Mouse (Mus musculus): ENCODE measurements around the gene Vps26b.
A peak's percentile ranks its signal among the peaks of the same experiment; 100 is the strongest.

The Vps26b gene

DNA sequence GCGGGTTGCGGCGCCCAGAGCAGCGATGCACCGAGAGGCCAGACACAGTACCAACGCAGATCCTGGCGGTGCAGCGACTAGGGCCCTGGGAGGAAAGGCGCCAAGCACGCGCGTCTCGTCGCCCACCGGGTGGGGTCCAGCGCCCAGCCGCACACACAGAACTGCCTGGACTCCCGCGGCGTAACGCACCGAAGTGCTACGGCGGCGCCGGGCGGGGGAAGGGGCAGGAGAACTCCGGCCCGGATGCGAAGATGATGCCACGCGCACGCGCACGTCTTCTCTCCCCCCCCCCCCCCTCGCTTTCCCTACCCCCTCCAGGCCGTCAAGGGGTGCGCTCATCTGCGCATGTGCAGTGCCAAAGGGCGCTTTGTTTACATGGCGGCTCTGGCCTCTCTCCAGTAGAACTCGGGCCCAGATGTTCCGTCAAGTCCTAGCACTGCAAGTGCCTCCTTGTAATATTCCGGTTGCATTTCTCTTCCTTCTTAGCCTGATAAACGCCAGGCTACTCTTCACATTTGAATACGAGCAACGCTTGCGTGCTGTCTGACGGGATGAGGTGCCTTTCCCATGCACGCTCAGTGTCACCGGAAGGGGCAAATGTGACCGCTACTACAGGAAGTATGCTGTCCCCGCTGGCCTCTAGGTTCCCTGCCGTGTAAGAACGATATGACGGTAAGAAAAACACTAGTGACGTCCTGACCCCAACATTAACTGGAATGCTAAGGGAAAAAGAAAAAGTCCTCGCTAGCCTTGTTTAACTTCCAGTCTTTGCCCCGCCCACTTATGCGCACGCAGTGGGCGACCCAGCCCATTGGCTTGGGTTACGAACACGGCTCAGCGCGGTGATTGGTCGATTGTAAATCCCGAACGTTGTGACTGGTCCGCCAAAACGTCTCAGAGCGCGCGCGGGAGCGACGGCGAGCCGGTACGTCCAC is at the start of gene Vps26b, which contains the start of gene Ncapd3:
Gene Vps26b, minus strand, starts transcription at position 238 of the 935 bp plus-strand sequence.
Gene Ncapd3, plus strand, starts transcription at position 348 of the 935 bp plus-strand sequence.
- peak; percentile 97 for DNase-seq (ENCODE audit: low read depth)

DNA sequence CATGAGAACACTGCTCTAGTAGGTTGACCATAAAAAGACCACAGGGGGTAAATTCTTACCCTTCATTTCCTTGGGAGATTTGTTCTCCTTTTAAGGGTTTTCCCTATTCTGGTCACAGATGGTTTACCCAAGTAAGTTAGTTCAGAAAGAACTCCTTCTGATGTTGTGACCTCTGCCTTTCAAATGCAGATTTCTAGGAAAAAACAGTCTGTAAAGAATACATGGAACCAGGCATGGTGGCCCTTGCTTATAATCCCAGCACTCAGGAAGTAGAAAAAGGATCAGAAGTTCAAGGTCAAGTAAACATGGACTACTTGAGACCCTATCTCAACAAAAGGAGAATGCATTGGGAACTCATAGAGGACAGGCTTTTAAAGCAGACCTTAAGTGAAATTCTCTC is 45.9 kb upstream of the Vps26b start:
- DNase-seq (ENCODE audit: low read depth) = no peak

DNA sequence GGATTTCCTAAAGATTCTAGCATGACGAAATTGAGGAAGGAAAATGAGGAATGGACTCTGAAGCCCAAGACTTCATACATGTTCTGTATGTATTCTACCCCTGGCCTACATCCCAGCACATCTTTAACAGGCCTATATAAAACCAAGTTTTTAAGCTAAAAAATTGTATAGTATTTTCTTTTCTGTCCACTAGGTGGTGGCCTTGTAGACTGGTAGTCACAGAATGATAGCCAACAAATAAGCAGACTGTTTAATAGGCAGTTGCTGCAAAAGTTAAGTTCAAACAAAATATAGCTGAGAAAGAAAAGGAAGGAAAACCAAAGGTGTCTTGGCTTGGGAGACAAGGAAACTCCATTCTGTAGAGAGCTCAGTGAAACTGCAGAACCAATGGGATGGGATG is 44.8 kb upstream of the Vps26b start:
- DNase-seq (ENCODE audit: low read depth) = peak; percentile 42

DNA sequence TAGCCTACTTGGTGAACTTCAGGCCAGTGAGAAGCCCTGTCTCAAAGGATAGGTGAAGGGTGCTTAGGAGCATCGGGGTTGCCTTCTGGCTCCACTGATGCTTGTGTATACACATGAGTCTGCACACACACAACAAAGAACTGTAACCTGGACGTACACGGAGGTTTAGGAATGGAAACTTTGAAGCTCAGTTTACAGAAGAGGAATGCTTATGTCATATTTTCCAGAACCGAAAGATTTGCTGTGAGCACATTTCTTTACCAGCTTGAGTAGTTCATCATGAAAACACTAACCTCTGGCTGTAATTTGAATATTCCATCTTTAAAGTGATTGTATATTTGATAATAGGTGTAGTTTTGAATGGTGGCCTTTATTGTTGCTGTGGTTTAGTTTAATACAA is 41.0 kb upstream of the Vps26b start:
- DNase-seq (ENCODE audit: low read depth) = no peak

DNA sequence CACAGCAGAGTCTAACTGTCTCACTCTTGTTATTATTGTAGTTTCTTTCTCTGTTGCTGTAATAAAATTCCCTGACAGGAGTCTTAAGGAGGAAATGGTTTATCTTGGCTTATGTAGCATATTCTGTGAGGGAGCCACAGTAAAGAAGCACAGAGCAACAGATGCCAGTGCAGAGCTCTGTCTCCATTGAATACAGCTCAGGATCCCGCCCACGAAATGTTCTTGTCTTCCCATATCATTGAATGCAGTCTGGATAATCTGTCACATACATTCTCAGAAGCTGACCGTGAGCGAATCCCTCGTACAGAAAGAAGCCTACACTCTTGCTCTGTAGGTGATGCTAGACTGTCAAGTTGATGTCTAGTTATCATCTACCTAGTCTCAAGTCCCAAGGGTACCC is 28.5 kb upstream of the Vps26b start:
- no peak for DNase-seq (ENCODE audit: low read depth)

DNA sequence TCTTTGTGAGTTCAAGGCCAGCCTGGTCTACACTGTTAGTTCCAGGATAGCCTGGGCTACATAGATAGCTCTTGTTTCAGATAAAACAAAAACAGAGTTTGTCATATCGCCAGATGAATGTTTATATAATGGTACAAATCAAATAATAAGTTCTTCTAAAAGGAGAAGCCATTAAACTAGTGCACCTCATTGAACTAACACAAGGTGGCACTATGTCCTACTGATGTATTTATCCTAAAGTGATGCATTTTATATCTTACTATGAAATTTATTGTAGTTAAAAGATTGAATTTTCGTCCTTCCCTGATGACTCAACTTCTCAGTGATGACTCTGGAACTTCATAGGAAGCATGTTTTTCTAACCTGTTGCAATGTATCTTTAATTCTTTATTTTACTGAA is 19.6 kb upstream of the Vps26b start:
- peak; percentile 41 for DNase-seq (ENCODE audit: low read depth)

DNA sequence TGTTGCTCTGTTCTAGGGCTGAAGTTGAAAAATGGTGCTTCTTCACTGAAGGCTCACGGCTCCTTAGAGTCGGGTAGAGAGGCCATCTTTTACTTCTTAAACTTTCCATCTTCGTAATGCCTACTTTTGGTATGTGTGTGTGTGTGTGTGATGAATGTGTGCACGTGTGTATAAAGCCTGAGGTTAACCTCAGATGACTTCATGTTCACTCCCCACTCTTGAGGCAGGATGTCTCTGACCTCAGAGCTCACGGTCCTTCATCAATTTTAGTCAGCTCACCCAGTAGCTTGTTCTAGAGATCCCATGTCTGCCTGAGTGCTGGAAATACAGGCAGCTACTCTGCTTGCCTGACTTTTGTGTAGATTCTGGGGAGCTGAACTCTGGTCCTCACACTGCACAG is 14.0 kb upstream of the Vps26b start:
- DNase-seq (ENCODE audit: low read depth) = peak; percentile 49

DNA sequence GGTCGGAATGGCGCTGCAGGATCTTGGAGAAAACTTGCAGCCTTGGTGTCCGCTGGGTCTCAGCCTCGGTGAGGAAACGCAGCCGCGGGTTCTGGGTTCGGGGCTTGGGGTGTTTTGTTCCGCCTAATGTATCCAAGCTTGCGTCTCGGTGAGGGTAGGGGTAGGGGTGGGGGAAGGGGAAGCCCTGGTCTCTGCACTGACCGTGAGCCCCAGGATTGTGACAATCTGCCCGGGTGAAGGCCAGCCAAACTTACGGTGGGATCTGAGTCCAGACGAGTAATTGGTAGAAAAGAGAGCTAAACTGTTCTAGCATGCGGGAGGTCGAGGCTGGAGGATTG is 867 bp upstream of the Vps26b start:
- DNase-seq (ENCODE audit: low read depth) = no peak

DNA sequence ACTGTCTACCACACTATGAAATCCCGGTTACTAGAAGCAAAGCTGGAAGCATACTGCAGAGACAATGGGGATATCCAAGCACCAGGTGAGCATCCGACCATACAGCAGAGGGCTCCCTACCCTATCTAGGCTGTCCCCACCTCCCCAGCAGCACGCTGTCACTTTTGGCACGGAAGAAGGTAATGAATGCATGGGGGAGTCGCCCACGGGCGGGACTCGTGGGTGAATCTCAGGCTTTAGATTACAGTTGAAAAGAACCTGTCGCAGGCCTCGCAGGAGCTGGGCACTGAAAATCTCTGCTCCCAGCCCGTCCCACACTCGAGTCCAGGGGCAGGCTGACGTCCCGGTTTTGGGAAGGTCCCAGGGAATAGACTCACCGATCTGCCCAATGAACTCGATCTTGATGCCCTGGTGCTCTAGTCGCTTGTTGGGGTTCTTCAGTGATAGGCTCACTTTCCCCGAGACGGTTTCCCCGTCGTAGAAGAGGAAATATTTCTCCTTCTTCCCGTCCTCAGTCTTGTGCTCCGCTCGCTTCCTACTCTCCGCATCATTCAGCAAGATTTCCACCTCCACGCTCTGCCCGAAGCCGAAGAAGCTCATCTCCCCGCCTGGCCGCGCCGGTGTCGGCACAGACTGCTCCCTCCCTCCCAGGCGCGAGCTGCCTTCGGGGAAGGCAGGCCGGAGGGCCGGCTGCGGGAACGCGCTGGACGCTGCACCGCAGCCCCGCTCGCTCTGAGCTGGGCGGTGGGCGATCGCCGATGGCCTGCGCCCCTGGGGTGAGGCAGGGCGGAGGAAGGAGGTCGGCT is 640 bp downstream of the Vps26b start:
- DNase-seq (ENCODE audit: low read depth) = peak; percentile 37

DNA sequence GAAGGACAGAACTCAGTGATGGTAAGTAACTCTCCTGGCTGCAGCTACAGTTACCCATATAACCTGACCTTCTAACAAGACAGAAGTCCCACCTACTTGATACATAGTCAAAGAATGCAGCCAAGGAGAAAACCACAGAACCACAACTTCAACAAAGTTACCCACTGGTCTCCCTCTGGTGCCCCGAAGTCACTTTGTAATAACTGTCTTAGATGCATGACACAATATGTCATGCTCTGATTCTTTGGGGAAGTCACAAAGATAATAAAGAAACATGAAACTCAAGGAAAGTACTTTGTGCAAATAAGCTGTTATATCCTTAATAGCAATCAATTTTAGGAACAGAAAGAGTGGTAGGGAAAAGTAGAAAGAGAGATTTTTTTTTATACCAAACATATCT is 3.2 kb downstream of the Vps26b start:
- peak; percentile 85 for DNase-seq (ENCODE audit: low read depth)

DNA sequence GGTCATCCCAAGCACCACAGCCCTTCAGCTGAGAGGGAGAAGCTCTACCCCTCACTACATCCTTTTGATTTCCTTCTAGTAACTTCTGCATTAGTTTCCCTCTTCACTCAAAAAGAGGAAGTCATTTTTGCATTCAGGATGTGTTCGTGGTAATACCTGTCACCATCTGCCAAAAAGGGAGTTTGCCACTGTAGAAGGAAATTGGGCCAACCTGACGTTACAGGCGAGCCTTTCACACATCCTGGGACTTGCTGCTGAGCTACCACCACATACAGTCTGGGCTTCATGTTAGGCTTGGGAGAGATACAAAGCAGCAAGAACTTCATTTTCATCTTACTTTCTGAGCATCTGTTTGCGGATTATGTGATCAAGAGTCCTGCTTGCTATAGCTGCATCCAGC is 6.2 kb downstream of the Vps26b start:
- DNase-seq (ENCODE audit: low read depth) = peak; percentile 77

DNA sequence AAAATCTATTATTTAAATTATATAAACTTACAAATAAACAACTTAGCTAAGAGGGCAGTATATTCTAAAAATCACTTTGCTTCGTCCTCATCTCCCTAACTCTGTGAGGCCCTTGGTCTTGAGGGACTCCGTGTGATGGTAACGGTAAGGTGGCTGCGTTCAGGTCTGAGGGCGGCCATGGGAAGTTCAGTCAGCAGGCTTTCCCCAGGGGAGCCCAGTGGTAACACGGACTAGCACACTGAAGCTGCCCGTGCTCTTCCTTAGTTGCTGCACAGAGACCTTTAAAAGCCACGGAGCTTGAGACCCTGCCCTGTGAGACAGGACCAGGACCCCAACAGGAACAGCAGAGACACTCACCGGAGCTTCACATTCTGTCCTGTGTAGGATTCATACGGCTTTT is 10.9 kb downstream of the Vps26b start:
- DNase-seq (ENCODE audit: low read depth) = no peak

DNA sequence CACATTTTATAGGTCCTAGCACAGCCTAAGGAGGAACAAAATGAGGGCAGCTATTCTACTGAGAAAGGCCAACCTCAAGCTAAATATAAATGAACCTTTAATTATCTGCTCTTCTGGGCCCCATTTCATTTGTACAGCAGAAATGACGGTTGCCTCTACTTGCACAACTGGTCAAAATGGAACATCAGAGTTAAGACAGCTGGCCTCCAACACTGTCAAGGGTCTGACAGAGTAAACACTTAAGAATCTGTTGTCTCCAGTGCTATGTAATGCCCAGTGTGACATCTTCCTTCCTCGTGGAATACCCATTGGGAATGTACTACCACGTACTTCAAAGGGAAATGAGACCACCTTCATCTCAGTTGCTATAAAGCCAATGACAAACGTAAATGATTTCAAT is 18.3 kb downstream of the Vps26b start:
- no peak for DNase-seq (ENCODE audit: low read depth)

DNA sequence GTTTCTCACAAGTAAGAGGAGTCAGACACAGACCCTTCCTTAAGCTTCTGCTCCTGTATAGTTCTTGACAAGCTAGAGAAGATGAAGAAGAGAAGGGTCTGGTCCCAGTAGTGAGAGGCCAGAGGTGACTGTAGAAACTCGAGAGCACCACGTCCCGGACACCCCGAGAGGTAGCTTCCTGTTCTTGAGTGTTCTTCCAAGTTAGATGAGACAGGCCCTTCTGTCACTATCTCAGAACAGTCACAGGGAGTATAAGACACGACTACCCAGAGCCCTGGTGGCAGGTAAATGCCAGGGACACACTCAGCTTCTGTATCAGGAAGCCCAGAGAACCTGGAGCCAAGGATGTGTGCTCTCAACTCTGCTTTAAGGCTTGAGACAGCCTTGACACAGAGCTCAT is 20.6 kb downstream of the Vps26b start:
- no peak for DNase-seq (ENCODE audit: low read depth)

DNA sequence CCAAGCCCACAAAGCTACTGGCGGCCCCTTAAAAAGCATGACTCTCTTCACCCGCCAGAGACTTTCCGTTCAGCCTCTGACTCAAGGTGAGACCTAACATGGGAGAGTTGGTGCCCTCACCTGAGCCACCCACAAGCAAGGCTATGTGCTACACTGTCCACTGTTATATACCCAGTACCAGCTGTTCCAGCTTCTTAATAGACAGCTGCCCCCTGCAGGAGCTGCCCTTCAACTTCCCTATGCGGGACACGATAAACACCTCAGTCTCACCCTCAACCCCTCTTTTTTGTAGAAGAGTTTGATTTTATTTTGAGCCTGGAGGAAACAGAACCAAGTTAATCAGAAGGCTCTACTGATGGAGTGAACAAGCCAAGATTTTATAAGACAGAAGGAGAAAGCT is 23.0 kb downstream of the Vps26b start:
- no peak for DNase-seq (ENCODE audit: low read depth)

DNA sequence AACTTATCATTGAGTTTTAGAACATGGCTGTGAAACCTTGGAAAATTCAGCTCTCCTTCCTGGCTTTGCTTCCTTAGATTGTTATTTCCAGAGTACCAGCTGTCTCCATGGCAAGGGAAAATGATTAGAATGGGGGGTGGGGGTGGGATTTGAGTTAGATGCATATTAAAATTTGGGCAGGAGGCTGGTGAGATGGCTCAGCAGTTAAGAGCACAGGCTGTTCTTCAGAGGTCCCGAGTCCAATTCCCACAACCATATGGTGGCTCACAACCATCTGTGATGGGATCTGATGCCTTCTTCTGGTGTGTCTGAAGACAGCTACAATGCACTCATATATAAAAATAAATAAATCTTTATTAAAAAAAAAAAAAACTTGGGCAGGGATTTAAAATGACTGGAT is 23.9 kb downstream of the Vps26b start:
- DNase-seq (ENCODE audit: low read depth) = no peak

DNA sequence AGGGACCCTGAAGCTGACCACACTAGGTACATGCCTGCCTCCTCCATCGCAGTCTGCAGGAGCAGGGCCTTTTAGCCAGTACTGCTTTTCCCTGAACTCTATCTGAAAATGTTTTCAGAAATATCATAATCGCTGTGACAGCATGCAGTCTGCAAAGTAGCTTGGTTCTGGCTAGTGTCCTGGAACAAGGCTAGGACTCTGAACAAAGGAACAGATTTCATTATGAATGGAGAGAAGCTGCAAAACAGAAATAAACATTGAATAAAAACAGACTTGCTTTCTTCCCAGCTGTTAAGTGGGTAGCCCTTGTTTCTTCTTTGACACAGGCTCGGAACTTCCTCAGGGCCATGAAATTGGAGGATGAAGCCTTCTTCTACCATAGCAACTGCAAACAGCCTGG is 24.6 kb downstream of the Vps26b start:
- no peak for DNase-seq (ENCODE audit: low read depth)

DNA sequence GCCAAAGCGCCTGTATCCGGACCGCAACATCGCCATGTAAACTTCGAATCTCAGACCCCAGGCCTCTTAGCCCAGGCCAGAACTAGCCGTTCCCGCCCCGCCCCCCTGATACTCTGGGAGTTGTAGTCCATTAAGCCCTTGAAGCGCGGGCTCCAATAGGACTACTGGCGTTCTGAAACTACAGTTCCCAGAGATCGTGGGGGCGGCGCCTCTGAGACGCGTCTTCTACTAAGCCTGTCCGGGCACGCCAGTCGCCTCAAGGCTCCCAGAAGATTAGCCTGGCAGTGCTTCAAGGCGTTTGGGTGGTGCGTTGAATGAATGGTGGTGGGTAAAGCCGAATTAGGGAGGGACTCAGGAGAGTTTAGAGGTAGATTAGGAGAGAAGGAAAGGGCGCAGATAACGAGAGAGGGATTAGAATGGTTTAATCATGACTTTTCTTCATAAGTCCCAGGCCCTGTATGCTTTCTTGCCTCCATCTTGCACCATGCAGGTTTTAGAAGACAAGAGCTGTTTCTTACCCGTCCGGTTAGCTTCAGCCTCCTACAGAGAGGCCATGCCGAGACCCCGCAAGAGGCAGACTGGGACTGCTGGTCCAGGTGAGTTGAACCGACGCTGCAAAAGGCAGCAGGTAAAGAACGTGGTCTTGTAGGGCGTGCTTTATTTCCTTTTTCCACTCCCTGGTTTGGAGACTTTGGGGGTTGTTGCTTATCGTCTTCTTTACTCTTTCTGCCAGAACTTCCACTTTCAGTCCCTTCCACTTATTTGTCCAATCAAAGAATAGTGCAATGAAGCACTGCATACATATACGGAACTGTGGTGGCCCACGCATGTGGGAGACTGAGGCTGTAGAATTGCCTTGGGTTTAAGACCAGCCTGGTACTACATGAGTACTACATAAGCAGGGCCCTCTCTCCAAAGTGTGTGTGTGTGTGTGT is 30.1 kb downstream of the Vps26b start, which contains the start of the genes Acad8 and Thyn1:
Gene Acad8, minus strand, starts transcription at position 106 of the 935 bp plus-strand sequence.
Gene Thyn1, plus strand, starts transcription at position 250 of the 935 bp plus-strand sequence.
- DNase-seq (ENCODE audit: low read depth) = peak; percentile 97

DNA sequence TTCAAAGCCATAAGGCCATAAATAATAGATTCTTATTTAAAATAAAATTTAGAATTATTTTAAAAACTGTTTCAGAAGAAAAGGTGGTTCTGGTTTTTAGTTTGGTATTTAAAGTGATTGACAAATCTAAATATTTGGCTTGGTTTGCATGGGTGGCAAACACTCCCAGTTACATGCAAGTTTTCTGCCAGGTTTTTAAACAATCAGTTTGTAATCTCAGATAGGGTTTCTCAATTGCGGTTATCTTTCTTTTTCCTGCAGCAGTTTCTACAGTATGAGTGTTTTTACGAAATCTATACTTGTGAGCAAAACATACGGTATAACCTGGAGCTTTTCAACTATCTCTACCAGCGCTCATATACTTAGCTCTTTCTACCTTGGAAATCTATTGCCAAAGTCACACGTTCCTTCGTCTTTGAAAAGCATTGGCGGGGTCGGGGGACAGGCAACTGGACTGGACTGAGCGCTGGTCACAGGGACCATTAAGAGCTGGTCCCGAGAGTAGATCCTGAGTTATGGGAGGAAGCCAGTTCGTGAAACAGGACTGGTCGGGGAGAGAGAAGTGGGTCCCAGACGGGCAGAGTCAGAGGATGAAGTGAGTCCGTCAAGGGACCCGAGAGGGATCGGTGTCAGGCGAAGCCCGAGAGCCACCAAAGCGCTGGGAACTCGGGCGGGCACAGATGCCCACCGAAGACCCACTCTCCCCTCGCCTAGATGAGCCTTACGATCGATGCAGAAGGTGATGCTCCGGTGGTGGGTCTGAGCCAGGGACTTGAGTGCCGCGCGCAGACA is 31.0 kb downstream of the Vps26b start:
- peak; percentile 53 for DNase-seq (ENCODE audit: low read depth)

DNA sequence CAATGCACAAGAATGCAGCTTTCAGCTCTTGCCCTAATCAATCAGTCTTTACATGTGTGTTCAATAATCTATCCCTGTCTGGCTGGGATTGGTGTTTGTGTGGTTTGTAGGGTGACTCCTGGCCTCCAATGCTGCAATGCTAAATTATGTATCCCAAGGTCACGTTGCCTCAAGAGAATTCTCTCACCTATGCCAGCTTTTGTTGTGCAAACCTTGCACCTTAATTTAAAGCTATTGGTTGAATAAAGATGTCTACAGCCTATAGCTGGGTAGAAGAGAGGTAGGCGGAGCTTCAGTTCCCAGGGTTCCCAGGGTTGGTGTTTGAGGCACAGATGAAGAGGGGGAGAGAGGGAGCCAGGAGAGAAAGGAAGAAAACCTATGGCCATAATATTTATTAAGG is 32.4 kb downstream of the Vps26b start:
- no peak for DNase-seq (ENCODE audit: low read depth)

DNA sequence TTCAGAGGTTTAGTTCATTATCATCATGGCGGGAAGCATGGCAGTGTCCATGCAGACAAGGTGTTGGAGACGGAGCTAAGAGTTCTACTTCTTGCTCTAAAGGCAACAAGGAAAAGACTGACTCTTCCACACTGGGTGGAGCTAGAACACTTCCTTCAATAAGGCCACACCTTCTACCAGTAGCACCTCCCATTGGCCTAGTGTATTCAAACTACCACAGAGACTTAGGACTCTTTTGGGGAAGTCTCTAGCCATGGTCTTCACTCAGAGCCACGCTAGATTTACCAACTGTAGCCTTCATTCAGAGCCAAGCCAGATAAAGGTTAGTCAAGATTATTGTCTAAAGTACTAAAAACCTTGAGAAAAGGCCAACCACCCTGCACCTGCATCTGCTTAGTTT is 32.8 kb downstream of the Vps26b start:
- DNase-seq (ENCODE audit: low read depth) = peak; percentile 57

Measured in 416B (cell line).